Mouse (Mus musculus): ENCODE measurements at regions not wholly inside any gene's neighbourhood (a gene's known extent, or its start where the extent isn't known, plus 50 kb on each side); places are given as distances from the start of the nearest gene placed in this dataset.

DNA sequence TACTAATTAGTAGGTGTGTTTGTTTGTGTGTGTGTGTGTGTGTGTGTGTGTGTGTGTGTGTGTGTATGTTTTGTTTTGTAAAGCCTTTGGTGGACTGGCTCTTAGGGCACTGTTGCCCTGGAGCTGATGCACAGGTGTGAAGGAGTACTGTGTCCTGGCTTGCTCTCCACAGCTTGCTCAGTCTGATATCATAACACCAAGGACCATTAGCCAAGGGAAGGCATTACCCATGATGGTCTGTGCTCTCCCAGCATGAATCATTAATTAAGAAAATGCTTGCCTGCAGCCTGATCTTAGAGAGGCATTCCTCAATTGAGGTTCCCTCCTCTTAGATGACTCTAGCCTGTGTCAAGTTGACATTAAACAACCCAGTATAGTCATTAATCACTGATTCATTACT, 54.7 kb downstream of the Spry2 start:
- Histone ChIP-seq H3K4me1 (no peaks in the 10 kb centered on the region), H3K4me3 (replicated peaks) (no peak overlapping the region), H3K36me3 (replicated peaks; ENCODE audit: low read length) (no peaks in the 10 kb centered on the region), H3K9me3 (peaks cover 4% of the 10 kb centered on the region; the same call in 1 of the 2 replicates), H3K27me3 (replicated peaks) (no peaks in the 10 kb centered on the region)
- TF ChIP-seq FLI1 (IDR thresholded peaks at IDR 0.05; ENCODE audit: low read length): no peak

DNA sequence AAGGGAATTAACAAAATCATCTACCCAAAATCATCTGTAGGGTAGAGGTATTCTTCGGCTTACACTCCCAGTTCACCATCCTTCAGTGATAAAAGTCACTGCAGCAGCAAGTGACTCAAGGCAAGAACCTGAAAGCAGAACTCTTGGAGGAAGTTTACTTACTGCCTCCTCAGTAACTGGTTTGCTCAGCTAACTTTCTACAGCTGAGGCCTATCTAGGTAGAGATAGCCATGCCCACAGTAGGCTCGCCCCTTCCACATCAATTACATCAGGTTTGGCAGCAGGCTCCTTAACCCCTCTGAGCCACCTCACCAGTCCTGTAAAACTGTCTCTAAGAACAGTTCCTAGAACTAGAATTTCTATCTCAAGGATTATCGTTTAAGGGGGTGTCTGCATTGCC, 59.1 kb downstream of the Spry2 start:
- Histone ChIP-seq H3K4me1 (no peaks in the 10 kb centered on the region), H3K9me3 (peaks cover 4% of the 10 kb centered on the region; the same call in 1 of the 2 replicates), H3K27me3 (replicated peaks) (no peaks in the 10 kb centered on the region), H3K36me3 (replicated peaks; ENCODE audit: low read length) (no peaks in the 10 kb centered on the region), H3K4me3 (replicated peaks) (no peak overlapping the region)
- no peak for TF ChIP-seq GATA1 (IDR thresholded peaks at IDR 0.05; ENCODE audit: borderline replicate concordance, low read length)
- TF ChIP-seq FLI1 (IDR thresholded peaks at IDR 0.05; ENCODE audit: low read length): no peak

DNA sequence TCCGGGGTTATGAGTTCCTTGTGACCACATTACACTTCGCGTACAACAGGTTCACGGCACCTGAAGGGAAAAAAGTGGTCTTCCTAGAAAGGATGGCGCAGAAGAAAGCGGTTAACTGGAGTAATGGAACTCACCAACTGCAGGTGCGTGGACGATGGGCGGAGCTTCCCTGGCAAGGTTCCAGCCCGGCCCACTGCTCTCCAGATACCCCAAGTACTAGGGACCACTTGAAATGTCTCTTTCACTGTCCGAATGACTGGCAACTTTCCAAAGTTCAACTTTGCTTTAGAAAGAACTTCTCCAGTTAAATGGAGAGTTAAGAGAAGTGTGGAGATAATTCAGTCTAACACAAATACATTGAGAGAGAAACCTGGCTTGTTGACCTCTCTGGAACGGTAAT, 65.9 kb downstream of the Spry2 start:
- Histone ChIP-seq H3K9me3 (no peaks in the 10 kb centered on the region), H3K4me3 (replicated peaks) (no peak overlapping the region), H3K36me3 (replicated peaks; ENCODE audit: low read length) (no peaks in the 10 kb centered on the region), H3K27me3 (replicated peaks) (no peaks in the 10 kb centered on the region), H3K4me1 (no peaks in the 10 kb centered on the region)
- TF ChIP-seq FLI1 (IDR thresholded peaks at IDR 0.05; ENCODE audit: low read length) (no peak), GATA1 (IDR thresholded peaks at IDR 0.05; ENCODE audit: borderline replicate concordance, low read length) (no peak)

DNA sequence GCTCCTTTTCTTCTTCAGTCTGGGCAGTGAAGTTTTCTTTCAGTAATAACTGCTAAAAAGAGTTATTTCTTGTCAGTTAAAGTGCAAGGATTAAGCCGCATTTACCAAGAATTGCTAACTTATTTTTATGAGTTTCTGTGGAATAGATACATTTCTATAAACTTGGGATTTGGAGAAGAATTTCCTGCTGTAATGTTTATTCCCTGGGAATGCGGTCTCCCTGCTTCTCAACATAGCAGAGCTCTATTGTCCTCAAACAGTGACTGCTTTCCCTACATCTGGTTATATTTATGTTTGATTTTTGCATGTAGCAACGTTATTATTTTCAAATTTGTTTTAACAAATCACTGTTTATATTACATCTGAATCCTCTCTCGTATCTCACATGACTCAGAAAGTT, 66.3 kb downstream of the Spry2 start:
- Histone ChIP-seq H3K9me3 (no peaks in the 10 kb centered on the region), H3K4me3 (replicated peaks) (no peak overlapping the region), H3K27me3 (replicated peaks) (no peaks in the 10 kb centered on the region), H3K36me3 (replicated peaks; ENCODE audit: low read length) (no peaks in the 10 kb centered on the region), H3K4me1 (no peaks in the 10 kb centered on the region)
- TF ChIP-seq FLI1 (IDR thresholded peaks at IDR 0.05; ENCODE audit: low read length) (no peak), GATA1 (IDR thresholded peaks at IDR 0.05; ENCODE audit: borderline replicate concordance, low read length) (no peak)

DNA sequence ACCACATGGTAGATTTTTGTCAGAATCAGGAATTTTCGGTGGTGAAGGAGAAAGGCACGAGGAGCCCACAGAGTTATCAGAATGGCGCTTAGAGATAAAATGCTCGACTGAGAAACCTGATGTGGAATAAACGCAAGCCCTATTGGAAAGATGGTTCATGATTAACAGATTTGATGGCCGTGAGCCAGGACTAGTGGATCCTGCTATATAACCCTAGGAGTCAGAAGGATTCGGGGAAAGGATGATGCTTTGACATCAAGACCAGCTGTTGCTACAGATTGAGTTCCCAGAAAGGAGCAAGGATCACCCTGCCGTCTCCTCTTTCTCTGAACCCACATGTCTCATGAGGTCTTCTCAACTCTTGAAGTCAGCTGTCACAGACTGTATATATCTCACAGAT, 73.5 kb downstream of the Spry2 start:
- H3K27me3 ChIP-seq (replicated peaks): no peaks in the 10 kb centered on the region
- TF ChIP-seq GATA1 (IDR thresholded peaks at IDR 0.05; ENCODE audit: borderline replicate concordance, low read length) (no peak), FLI1 (IDR thresholded peaks at IDR 0.05; ENCODE audit: low read length) (no peak)

DNA sequence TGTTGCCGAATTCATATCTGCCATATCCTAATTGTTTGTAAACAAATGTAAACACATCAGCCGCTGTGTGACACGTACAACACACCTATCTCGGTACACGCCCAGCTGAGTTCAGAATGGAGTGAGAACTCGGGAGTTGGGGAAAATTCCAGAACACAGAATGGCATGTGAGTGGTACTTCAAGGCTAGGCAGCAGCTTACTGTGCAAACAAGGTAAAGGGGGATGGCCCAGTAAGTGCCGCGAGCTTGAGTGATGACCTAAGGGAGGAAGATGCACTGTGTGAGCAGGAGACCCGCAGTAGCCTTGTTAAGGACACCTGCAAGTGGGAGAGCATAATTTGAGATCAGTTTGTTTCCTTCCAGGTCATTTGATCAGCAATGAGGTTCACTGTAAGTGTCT, 74.0 kb downstream of the Spry2 start:
- H3K4me3 ChIP-seq (replicated peaks): no peak overlapping the region
- H3K4me1 ChIP-seq: no peaks in the 10 kb centered on the region
- H3K27me3 ChIP-seq (replicated peaks): no peaks in the 10 kb centered on the region
- H3K9me3 ChIP-seq: peaks cover 15% of the 10 kb centered on the region
- H3K36me3 ChIP-seq (replicated peaks; ENCODE audit: low read length): no peaks in the 10 kb centered on the region
- TF ChIP-seq FLI1 (IDR thresholded peaks at IDR 0.05; ENCODE audit: low read length): no peak
- no peak for TF ChIP-seq GATA1 (IDR thresholded peaks at IDR 0.05; ENCODE audit: borderline replicate concordance, low read length)

More for the DNA sequence above, 73.5 kb downstream of the Spry2 start:
- Histone ChIP-seq H3K36me3 (replicated peaks; ENCODE audit: low read length) (no peaks in the 10 kb centered on the region), H3K9me3 (peaks cover 14% of the 10 kb centered on the region), H3K4me1 (no peaks in the 10 kb centered on the region), H3K4me3 (replicated peaks) (no peak overlapping the region)

DNA sequence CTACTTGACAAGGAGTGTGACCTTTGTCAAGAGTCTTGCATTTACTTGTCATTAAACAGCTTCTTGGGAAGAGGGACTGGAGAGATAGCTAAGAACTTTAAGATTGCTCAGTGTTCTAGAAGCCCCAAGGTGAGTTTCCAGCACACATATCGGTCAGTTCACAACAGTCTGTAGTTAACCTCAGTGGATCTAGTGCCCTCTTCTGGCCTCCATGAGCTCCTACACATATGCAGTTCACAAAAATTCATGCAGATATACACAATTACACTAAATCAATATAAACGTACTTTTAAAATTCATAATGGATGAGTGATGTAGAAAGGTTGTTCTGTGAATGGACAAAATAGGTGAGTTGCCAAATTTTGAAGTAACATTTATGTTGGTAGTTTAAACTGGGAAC, 77.1 kb downstream of the Spry2 start:
- TF ChIP-seq GATA1 (IDR thresholded peaks at IDR 0.05; ENCODE audit: borderline replicate concordance, low read length): no peak
- no peak for TF ChIP-seq FLI1 (IDR thresholded peaks at IDR 0.05; ENCODE audit: low read length)
- H3K4me1 ChIP-seq: peaks cover 3% of the 10 kb centered on the region; the same call in 1 of the 2 replicates
- no peaks in the 10 kb centered on the region for H3K27me3 ChIP-seq (replicated peaks)
- no peaks in the 10 kb centered on the region for H3K36me3 ChIP-seq (replicated peaks; ENCODE audit: low read length)
- H3K4me3 ChIP-seq (replicated peaks): no peak overlapping the region
- peaks cover 15% of the 10 kb centered on the region for H3K9me3 ChIP-seq

DNA sequence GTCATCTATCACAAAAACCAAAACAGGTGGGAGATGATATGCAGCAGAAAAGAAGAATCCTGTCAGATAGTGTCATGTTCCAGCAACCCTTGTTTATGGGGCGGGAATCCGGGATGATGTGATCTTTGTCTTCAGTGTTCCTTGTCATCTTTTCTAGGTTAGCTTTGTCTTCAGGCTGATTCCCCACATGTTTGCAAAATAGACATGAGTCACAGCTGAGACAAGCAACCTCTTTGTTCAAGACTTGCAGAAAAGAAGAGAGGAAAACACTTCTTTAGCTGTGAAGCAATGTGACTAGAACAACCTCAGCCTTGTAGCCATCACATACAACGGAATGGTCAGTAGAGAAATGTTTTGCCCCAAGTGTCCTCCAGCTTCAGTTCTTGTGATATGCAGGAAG, 77.8 kb downstream of the Spry2 start:
- H3K4me1 ChIP-seq: peaks cover 3% of the 10 kb centered on the region; the same call in 1 of the 2 replicates
- TF ChIP-seq GATA1 (IDR thresholded peaks at IDR 0.05; ENCODE audit: borderline replicate concordance, low read length): no peak
- no peak for TF ChIP-seq FLI1 (IDR thresholded peaks at IDR 0.05; ENCODE audit: low read length)
- no peaks in the 10 kb centered on the region for H3K36me3 ChIP-seq (replicated peaks; ENCODE audit: low read length)
- peaks cover 15% of the 10 kb centered on the region for H3K9me3 ChIP-seq
- H3K27me3 ChIP-seq (replicated peaks): no peaks in the 10 kb centered on the region
- H3K4me3 ChIP-seq (replicated peaks): no peak overlapping the region

DNA sequence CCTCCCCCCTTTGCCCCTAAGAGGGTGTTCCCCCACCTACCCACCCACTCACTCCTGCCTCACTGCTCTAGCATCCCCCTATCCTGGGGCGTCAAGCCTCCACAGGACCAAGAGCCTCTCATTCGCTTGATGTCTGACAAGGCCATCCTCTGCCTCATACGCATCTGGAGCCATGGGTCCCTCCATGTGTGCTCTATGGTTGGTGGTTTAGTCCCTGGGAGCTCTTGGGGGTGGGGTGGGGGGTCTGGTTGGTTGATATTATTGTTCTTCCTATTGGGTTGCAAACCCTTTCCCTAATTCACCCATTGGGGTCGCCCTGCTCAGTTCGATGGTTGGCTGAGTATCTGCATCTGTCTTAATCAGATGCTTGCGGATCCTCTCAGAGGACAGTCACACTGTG, 79.1 kb downstream of the Spry2 start:
- no peaks in the 10 kb centered on the region for H3K27me3 ChIP-seq (replicated peaks)
- H3K4me3 ChIP-seq (replicated peaks): no peak overlapping the region
- H3K4me1 ChIP-seq: peaks cover 3% of the 10 kb centered on the region; the same call in 1 of the 2 replicates
- no peaks in the 10 kb centered on the region for H3K36me3 ChIP-seq (replicated peaks; ENCODE audit: low read length)
- H3K9me3 ChIP-seq: peaks cover 15% of the 10 kb centered on the region
- TF ChIP-seq GATA1 (IDR thresholded peaks at IDR 0.05; ENCODE audit: borderline replicate concordance, low read length): no peak
- no peak for TF ChIP-seq FLI1 (IDR thresholded peaks at IDR 0.05; ENCODE audit: low read length)

DNA sequence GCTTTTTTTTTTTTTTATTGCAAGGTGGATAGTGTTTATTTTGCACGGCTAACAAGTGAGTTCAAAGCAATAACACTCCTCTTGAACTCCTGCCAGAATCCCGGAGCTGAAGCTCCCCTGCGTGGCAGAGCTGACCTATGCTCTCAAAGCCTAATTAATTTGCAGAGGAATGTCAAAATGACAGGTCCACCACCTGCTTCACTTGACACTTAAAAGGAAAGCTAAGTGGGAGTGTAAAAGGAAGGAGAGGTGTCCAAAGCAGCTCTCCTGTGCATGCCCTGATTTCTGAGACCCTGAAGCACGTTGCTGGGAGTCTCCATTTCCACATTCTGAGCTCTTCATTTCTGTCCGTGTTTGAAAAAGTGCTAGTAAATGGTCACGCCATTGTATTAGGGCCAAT, 80.8 kb downstream of the Spry2 start:
- Histone ChIP-seq H3K36me3 (replicated peaks; ENCODE audit: low read length) (no peaks in the 10 kb centered on the region), H3K4me1 (peaks cover 3% of the 10 kb centered on the region; the same call in 1 of the 2 replicates), H3K9me3 (peaks cover 21% of the 10 kb centered on the region), H3K4me3 (replicated peaks) (no peak overlapping the region), H3K27me3 (replicated peaks) (no peaks in the 10 kb centered on the region)
- no peak for TF ChIP-seq GATA1 (IDR thresholded peaks at IDR 0.05; ENCODE audit: borderline replicate concordance, low read length)

DNA sequence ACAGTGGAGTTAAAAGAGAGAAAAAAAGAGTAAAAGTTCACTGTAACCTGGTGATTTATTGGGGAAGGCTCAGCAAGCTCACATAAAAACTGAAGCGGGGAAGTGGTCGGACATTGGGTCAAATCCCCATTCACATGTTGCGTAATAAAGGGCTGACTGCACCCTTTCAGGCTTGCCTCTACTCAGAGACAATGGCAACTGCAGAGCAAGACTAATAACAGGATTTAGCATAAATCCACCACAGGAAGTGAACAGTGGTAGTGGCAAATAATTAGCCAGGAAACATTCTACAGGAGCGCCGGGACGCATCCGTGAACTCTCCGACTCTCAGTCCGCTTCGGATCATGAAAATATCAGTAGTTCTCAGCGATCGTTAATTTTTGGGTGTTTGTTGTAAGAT, 81.3 kb downstream of the Spry2 start:
- H3K4me1 ChIP-seq: peaks cover 3% of the 10 kb centered on the region; the same call in 1 of the 2 replicates
- H3K9me3 ChIP-seq: peaks cover 21% of the 10 kb centered on the region
- TF ChIP-seq GATA1 (IDR thresholded peaks at IDR 0.05; ENCODE audit: borderline replicate concordance, low read length): no peak
- TF ChIP-seq FLI1 (IDR thresholded peaks at IDR 0.05; ENCODE audit: low read length): no peak
- peak overlapping the region; percentile 76 for H3K4me3 ChIP-seq (replicated peaks)
- no peaks in the 10 kb centered on the region for H3K36me3 ChIP-seq (replicated peaks; ENCODE audit: low read length)
- H3K27me3 ChIP-seq (replicated peaks): no peaks in the 10 kb centered on the region

Data from megakaryocyte, embryonic 14.5 days (primary cell).